Mouse (Mus musculus) heart, postnatal 4 days (tissue): Measurements from ENCODE around the gene Syne4. TPM values are rescaled to one million over a fixed set of nuclear protein-coding genes. Genes with fewer than 3 reads are reported as not detected.
A peak's percentile ranks its signal among the peaks of the same experiment; 100 is the strongest.

ENCODE experiments used
- DNase-seq: peaks from one replicate; pipeline ENCODE4 v3.0.0; 2021
- total RNA-seq, 2 experiments: library from RNA; stranded (reverse); gene quantifications; 2 replicates each; pipeline ENCODE4 v1.2.3; 2021

Syne4 gene
- 1 to 10 TPM; 1.3 to 3.2 TPM for total RNA-seq

- DNase-seq = no peak
Observed at GRCm38 (mm10) chr7:30314721-30315155, at the start of gene Syne4. Gene Syne4 (plus strand): TSS chr7:30314807.

GRCm38 (mm10) chr7:30265041-30265440 lies 49.6 kb upstream of the Syne4 start:
- no peak for DNase-seq

- DNase-seq = no peak
Observed at GRCm38 (mm10) chr7:30265531-30265930, 49.1 kb upstream of the Syne4 start.

GRCm38 (mm10) chr7:30265935-30266334 lies 48.7 kb upstream of the Syne4 start:
- DNase-seq = no peak

- no peak for DNase-seq
Observed at GRCm38 (mm10) chr7:30266780-30267179, 47.8 kb upstream of the Syne4 start.

- DNase-seq = no peak
Observed at GRCm38 (mm10) chr7:30269641-30270040, 45.0 kb upstream of the Syne4 start.

- DNase-seq = no peak
Observed at GRCm38 (mm10) chr7:30274383-30274782, 40.2 kb upstream of the Syne4 start.

GRCm38 (mm10) chr7:30278911-30279310 lies 35.7 kb upstream of the Syne4 start:
- no peak for DNase-seq

GRCm38 (mm10) chr7:30279536-30279935 lies 35.1 kb upstream of the Syne4 start:
- DNase-seq = no peak

- peak; percentile 95 for DNase-seq
Observed at GRCm38 (mm10) chr7:30279951-30280669, 34.5 kb upstream of the Syne4 start, which contains the start of the genes Thap8 and Wdr62. Gene Thap8 (plus strand): TSS chr7:30280094. Gene Wdr62 (minus strand): TSS chr7:30280419.

GRCm38 (mm10) chr7:30280670-30281138 lies 33.9 kb upstream of the Syne4 start:
- peak; percentile 92 for DNase-seq

- DNase-seq = no peak
Observed at GRCm38 (mm10) chr7:30281522-30281921, 33.1 kb upstream of the Syne4 start.

- DNase-seq = no peak
Observed at GRCm38 (mm10) chr7:30282740-30283139, 31.9 kb upstream of the Syne4 start.

- DNase-seq = peak; percentile 67
Observed at GRCm38 (mm10) chr7:30286701-30287410, 27.8 kb upstream of the Syne4 start.

GRCm38 (mm10) chr7:30288046-30288445 lies 26.6 kb upstream of the Syne4 start:
- no peak for DNase-seq

- DNase-seq = no peak
Observed at GRCm38 (mm10) chr7:30289071-30289713, 25.4 kb upstream of the Syne4 start.

- peak; percentile 29 for DNase-seq
Observed at GRCm38 (mm10) chr7:30289714-30290399, 24.8 kb upstream of the Syne4 start.

- DNase-seq = peak; percentile 83
Observed at GRCm38 (mm10) chr7:30291215-30292131, 23.1 kb upstream of the Syne4 start, which contains the start of gene Clip3. Gene Clip3 (plus strand): TSS chr7:30291728.

GRCm38 (mm10) chr7:30293795-30294194 lies 20.8 kb upstream of the Syne4 start:
- DNase-seq = no peak

GRCm38 (mm10) chr7:30294296-30294695 lies 20.3 kb upstream of the Syne4 start:
- DNase-seq = no peak

- DNase-seq = peak; percentile 77
Observed at GRCm38 (mm10) chr7:30295103-30295502, 19.5 kb upstream of the Syne4 start.
